Mouse (Mus musculus) telencephalon, adult 2 months (tissue): ENCODE measurements around the gene Cln3.

Source experiments
- DNase-seq: peaks from one replicate; pipeline ENCODE4 v3.0.0-alpha.2; 2011; ENCODE audit warnings: low read depth, low spot score

Cln3 gene

DNA sequence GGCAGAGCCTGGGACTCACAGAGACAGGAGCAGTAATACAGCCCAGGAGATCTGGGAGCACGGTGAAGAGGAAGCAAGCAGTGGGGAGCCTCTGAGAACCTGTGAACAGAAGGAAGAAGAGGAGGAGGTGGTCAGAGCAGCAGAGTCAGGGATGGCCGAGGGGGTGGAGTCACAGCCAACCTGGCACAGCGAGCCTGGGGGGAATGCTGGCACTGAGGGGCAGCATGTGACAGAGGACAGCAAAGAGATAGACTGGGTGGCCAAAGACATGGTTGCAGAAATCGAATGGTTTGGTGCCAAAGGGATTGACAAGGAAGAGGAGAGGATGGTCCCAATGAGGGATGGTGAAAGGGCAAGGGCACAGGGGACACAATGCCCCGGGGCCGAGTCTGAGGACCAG is at the start of gene Cln3:
TSS of gene Cln3 (minus strand) at position 101 of the 400 bp plus-strand sequence.
- no peak for DNase-seq

DNA sequence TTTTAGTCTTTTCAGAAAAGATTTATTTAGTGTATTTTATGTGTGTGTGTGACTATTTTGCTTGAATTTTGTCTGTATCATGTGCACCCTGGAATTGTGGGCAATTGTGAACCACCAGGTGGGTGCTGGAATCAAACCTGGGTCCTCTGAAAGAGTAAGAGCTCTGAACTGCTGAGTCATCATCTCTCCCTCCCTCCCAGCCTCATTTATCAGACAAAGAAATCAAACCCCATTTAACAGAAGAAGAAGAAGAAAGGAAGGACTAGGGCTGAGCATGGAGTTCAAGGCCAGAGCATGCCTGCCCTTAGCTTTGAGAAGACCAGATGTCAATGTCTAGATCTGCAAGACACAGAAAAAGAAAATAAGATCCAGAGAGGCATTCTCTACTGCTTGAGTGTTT is 49.8 kb upstream of the Cln3 start:
- DNase-seq, result no peak

DNA sequence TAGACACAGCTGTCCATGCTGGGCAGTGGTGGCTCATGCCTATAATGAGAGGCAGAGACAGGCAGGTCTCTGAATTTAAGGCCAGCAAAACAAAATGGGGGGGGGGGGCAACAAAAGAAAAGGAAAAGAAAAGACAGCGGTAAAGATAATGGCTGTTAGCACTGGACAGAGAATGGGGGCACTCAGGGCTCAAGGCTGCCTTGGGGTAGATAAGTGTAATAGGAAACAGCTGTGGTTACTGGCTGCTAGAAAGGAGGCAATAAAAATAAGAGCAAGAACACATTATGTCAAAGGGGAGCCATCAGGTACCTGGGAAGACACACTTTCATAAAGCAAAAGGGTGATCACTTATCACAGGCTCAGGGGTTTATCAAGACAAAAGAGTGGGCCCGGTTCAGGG is 46.9 kb upstream of the Cln3 start:
- DNase-seq, result no peak

DNA sequence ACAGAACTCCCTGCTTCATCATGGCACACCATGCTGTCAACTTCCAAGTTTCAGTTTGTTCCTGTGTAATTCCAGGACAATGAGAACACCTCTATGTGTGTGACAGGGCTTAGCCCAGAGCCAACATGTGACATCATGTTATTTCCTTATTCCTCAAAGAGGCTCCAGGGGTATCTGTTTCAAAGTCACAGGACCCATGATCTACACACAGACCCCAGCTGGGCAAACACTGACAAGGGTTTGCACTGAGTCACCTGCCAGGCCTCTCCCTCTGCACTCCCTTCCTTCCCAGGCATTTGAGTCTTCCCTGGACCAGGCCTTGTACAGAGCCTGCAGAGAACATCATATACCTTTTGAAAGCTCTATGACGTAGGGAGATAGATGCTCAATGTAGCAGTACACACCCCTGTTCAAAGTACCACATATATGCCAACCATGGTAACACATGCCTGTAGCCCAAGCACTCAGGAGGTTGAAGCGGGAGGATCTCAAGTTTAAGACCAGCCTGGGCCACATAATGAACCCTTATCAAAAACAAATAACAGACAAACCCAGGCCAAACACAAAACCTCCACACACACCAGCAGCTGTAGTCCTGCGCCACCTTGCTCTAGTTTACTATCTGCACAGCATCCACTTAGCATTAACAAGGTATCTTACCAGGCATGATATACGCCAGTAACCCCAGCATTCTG is 45.4 kb upstream of the Cln3 start, which contains the start of gene Nupr1:
TSS of gene Nupr1 (minus strand) at position 38 of the 695 bp plus-strand sequence.
- DNase-seq, result no peak

DNA sequence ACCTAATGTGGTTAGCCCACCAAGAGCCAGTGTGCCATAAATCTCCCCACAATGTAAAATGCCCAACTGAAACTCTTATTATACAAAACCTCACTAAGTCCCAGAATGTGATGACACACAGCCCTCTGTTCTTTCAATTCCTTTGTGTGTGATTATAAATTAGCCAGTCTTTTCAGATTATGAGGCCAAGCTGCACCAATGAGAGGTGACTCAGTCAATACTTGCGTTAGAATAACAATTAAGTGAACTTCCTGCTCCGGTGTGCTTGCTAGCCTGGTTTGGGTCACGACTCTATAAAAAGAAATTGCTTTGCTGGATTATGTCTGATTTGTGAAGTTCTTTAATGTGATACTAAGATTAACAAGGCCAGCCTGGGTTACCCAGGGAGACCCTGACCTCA is 44.3 kb upstream of the Cln3 start:
- no peak for DNase-seq

DNA sequence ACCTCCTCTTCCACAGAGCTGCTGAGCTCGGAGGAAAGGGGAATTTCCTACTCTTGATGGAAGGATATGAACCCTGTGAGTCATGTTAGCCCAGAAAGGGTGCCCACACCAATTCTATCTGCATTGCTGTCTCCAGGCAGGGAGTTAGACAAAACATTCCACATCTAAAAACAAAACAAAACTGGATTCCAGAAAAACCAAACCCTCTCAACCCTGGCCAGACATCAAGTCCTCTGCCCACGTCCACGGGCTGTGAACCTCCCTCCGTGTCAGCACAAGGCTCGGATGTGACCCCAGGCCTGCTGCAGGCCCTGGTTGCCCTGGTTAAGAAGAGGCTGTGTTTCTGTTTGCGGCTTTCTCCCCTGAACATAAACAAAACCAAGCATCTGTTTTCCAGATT is 42.5 kb upstream of the Cln3 start:
- DNase-seq, result no peak

DNA sequence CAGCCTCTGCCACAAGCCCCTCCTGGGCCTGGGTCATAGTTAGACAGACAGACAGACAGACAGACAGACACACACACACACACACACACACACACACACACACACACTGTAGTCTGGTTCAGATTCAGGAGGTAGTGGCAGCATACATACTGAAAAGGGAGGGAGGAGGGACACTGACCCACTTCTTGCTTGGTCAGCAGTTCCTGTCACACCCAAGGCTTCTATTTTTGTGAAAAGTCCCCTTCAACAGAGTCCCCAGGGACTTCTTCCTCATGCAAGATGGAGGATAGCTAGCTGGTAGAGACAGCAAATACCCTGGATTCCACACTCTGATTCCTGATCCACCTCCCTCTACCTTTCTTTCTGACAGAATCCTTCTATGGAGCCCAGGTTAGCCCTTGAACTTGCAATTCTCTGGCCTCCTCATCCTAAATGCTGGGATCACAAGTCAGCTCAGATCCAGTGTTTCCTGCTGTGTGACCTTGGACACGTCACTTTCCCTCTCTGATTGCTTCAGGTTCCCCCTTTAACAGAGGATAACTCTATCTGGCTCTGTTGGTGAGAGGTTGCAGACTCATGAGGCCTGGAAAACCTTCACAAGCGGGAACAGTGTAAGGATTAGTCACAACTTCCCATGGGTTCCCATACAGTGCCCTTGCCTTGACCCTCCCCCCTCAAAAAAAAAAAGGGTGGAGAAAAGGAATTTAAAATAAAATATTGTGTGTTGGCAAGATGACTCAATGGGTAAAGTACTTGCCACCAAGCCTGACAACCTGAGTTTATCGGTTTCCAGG is 40.4 kb upstream of the Cln3 start:
- DNase-seq, result no peak

DNA sequence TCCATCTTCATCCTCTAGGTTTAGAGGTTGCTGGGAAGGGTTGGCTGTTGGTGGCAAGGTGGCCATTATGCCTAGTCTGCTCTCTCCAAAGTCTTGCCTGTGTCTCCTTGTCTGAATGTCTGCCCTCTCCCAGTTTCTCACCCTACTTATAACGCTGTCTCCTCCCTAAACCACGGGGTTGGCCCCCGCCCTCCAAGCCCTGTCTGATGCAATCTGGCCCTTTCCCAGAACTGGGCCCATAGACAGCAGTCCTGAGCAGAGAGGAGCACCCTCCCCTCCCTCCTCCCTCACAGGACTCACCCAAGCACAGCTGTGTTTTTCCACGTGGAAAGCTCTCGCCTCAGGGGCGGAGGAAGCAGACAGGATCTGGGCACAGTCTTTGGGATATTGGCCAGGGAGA is 39.8 kb upstream of the Cln3 start:
- no peak for DNase-seq

DNA sequence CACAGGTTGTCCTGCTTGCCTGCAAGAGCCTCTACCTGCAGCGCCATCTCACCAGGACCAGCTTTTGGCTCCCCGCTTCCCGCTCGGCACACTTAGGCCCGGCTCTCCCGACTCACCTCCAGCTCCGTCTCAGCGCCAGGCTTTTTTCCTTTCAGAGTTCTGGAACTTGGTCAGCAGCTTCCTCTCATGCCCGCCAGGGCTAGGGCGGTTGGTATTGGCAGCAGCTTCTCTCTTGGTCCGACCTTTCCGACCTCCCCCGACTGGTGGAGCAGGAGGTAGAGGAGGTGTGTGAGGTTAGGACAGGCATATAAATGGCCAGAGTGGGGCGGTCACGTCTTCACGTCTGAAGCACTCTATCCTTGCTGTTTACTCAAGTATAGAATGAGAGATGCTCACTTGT is 39.2 kb upstream of the Cln3 start:
- DNase-seq, result no peak

DNA sequence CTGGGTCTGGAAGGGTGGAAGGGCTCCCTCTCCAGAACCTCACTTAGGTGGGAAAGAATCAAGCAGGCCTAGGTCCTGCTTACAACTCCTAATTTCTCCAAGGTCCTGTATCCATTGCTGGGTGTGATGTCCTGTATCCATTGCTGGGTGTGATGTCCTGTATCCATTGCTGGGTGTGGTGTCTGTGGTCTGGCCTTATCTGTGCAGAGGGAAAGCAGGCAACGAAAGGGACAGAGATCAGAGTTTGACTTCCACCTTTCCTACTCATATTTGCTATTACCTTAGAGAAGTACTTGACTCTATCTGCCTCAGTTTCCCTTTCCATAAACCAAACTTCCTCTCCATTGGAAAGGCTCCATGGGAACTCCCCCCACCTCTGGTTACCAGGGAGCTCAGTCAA is 37.8 kb upstream of the Cln3 start:
- DNase-seq, result no peak

DNA sequence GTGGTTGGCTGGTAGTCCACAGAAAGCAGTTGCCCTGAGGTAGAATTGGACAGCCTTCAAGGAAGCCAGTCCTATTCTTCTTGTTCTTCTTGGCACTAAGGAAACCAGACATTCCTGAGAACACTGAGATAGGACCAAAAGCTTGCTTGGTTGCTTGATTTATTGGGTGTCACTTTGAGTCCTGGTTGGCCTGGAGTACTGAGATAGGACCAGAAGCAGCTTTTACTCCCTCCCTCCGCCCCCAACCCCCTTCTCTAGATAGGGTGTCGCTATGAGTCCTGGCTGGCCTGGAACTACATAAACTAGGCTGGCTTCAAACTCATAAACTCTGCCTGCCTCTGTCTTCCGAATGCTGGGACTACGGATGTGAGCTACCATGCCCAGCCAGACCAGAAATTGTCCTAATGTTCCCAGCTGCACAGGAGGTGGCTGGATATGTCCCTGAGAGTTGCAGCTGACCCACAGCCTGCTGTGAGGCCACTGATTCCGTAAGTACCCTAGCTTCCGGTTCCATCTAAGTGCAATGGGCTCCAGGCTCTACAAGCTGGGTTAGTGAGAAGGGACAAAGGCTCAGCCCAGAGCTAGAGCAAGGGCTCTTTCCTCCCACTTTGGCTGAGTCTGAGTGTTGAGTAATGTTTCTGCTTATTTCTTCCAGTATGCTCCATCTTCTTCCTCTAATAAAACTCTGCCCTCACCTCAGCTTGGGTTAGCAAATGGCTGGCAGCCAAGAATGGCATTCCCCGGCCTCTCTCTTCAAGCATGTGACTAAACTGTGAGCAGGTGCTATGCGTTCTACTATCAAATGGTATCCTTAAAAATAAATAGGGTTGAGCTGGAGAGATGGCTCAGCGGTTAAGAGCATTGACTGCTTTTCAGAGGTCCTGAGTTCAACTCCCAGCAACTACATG is 36.1 kb upstream of the Cln3 start:
- DNase-seq, result no peak

DNA sequence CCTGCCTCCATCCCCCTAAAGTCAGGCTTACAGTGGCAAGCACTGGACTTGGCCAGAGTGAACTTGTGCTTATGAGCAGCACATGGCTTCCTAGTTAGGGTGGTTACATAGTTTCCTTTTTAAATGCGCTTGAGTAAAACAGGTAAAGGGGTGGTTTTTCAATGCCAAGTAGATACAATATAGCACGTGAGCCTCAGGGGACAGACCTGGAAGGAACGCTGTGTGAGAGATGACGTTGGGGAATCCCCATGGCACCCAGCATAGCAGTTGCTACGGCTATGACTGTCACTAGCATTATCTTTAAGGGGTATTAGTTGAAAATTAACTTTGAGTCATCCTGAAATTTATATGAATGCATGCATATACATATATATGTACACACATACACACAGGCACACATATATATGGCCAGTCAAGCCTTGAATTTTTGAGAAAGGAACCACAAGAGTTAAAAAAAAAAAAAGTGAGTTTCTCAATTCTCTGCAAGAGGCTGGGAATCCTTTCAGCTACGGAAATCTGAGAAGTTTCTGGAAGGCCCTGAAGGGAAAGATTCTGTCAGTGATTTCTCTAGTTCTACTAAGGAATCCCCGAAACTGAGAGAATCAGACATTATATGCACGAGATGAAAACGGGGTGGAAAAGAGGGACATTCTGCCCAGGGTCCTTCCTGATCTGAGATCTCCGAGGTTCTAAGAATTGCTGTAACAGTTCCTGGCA is 34.1 kb upstream of the Cln3 start:
- DNase-seq, result no peak

DNA sequence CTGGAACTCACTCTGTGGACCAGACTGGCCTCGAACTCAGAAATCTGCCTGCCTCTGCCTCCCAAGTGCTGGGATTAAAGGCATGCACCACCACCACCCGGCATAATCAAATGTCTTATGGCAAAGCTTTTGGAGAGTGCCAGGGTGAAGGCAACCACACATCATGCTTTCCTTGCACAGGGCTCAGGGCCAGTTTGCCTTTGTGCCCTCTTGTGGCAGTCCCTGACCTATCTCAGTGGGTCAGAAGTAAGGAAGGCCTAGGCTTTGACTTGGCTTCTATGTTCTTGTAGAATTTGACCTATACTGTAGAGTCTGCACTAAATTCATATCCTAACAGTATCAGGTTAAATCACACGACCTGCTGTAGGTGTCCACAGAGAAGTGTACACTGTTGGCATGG is 31.1 kb upstream of the Cln3 start:
- DNase-seq, result no peak

DNA sequence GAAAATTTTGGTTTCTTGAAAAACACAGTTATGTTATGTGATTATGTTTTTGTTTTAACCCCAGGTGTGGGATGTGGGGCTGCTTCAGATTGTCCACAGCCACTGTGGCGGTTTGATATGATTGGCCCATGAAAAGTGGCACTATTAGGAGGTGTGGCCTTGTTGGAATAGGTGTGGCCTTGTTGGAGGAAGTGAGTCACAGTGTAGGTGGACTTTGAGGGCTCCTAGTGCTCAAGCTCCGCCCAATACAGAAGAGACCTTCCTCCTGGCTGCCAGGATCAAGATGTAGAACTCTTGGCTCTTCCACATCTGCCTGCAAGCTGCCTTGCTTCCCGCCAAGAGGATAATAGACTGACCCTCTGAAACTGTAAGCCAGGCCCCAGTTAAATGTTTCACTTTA is 27.1 kb upstream of the Cln3 start:
- no peak for DNase-seq

DNA sequence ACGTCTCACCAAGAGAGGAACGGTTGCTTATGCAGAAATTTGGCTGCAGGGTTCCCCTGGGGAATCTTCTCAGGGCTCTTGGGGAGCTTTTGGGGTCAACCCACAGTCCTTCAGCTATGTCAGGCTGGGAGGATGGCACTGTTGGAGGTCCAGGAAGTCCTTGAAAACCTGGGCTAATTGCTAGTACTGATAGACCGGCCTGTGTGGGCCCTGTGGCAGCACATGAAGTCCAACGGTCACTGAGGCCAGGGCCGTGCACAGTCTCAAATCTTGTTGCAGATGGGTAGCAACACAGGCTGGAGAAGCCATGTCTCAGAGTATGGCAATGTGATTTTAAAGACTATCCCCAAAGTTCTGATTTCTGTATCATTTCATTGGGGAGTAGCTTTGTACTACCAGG is 22.2 kb upstream of the Cln3 start:
- DNase-seq, result no peak

DNA sequence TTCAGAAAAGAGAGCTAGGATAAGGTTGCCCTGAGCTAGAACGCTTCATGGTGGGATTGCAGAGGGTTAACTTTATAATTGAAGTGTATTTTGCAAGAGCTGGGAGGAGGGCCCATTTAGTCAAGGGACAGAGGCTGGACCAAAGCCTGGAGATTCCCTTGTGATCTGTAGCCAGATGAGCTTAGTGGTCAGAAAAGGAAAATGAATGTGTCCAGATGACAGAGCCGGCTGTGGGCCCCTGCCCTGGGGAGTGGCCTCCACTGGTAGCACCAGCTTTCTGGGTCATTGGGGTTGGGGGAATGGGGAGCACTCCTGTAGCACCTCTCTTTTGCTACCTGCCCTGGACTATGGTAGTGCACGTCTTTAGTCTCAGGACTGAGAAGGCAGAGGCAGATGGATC is 21.4 kb upstream of the Cln3 start:
- no peak for DNase-seq

DNA sequence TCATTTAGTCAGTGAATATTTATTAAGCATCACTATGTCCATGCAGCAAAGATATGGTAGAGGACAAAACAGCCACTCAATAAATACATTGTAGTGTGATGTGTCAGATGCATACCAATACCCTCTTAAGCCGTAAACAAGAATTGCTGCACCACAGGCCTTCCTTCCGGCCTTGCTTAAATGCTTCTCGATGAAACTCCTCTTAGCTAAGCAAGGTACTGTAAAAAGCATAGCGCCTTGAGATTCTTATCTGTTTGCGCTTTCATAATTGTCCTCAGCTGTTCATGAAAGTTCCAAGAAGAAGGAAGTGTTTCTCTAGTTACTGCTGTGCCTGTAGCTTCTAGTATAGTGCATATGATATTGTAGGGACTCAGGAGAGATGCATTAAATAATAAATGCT is 21.0 kb upstream of the Cln3 start:
- DNase-seq, result no peak

DNA sequence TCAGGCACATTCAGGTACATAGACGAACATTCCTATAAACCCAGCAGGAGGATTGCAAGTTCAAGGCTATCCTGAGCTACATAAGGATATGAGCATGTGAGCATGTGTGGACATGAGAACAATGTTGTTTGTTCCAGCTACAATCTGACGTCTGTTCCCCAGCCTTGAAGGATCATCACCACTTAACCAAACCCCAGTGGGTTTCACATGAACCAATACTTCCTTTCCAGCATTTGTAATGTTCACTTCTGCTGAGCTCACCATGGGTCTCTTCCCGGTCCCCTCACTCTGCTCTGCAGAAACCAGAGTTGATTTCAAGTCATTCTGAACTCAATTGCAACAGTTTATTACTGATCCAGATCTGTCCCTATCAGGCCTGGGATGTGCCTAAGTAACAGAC is 17.0 kb upstream of the Cln3 start:
- no peak for DNase-seq

DNA sequence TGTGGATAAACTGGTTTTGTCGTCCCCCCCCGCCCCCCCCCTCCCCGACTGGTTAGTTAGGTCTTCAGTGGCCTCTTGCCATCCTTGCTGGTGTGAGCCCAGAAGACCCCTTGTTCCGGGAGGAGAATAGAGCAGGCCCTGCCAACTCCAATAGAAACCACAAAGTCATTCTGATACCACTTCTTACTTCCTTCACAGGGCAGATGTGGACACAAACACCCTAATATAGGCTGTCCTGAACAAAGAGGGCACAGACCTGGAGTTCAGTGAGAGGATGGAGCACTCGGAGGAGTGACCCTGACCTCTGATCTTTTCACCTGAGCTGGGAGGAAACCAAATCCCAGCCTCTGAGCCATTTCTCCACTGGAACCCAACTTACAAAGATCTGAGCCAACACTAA is 16.3 kb upstream of the Cln3 start:
- DNase-seq, result no peak

DNA sequence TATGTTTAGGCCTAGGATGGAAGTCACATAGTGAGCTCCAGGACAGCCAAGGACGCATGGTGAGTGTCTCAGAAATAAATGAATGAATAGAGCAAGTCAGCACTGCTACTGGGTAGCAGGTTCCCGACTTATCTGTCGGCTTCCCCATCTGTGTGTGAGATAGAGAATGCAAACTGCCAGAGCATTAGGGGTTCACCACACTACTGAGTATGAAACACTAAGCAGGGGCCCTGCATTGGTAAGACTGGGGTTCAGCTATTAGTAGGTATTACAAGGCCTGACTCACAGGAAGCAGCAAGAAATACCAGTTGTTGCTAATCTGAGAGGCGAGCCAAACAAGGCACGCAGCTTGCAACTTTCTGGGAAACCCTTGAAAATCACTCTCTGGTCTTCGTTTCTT is 13.3 kb upstream of the Cln3 start:
- DNase-seq, result no peak

DNA sequence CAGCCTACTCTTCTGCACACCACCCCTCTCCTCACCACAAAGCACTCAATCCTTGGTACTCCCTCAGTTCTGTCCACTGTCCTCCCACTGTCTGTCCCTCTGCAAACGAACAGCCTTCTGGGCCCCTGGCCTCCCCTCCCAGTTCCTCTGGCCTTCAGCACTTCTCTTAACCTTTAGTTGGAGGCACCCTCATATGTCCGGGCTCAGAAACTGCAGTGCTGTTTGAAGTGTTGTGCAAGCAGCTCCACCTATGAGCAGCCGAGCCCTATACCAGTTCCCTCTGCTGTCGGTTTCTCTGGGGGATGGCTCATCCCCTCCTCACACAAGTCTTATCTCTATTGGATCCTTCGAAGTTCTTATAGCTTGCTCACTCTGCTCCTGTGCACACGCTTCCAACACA is 10.8 kb upstream of the Cln3 start:
- DNase-seq, result no peak

DNA sequence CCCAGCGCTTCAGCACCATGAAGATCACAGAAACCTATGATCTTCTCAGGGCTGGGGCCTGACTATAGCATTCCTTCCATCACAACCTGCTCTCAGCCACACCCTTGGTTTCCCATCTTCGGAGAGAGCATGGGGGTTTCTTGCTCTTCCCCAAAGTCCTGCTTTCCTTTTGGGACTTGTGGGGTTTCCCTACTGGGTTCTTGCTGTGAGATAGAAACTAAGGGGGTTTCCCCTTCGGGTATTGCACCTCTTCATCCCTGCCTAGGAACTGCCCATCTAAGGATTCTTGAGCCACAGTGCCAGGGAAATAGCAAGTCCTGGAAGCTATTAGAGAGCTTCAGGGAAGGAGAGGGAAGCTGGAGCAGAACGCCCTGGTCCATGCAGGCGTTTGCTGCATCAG is 10.3 kb upstream of the Cln3 start:
- no peak for DNase-seq
